Mouse (Mus musculus) limb, embryonic 11.5 days (tissue): ENCODE data around the gene Lsamp. TPM values are rescaled to one million over a fixed set of nuclear protein-coding genes. Genes with fewer than 3 reads are reported as not detected.

ENCODE experiments used
- ATAC-seq: fragments of 200-750 bp; cut with Nextera tagmentation; 2 replicates; pipeline ENCODE4 v1.8.0; 2017; ENCODE audit warnings: low read depth; ENCODE audit not compliant: insufficient number of reproducible peaks, low FRiP score, low TSS enrichment
- DNase-seq: peaks from one replicate; pipeline ENCODE4 v3.0.0-alpha.2; 2015; ENCODE audit warnings: low spot score
- H3K27ac ChIP-seq: fragments of 300-500 bp; sonication (generic); replicated peaks from 2 replicates; pipeline ENCODE4 v1.5.1; 2014; ENCODE audit warnings: low read depth, mild to moderate bottlenecking, low read length
- H3K27me3 ChIP-seq: fragments of 300-500 bp; sonication (generic); 2 replicates; pipeline ENCODE4 v1.6.1; 2014; ENCODE audit warnings: mild to moderate bottlenecking, low read length, mixed read lengths; ENCODE audit not compliant: control insufficient read depth, insufficient read depth
- H3K36me3 ChIP-seq: fragments of 300-500 bp; sonication (generic); 2 replicates; pipeline ENCODE4 v1.6.1; 2014; ENCODE audit warnings: mild to moderate bottlenecking, low read length, moderate library complexity, mixed read lengths; ENCODE audit not compliant: control insufficient read depth, insufficient read depth
- H3K4me1 ChIP-seq: fragments of 300-500 bp; sonication (generic); 2 replicates; pipeline ENCODE4 v1.6.1; 2014; ENCODE audit warnings: low read length, mixed read lengths; ENCODE audit not compliant: control insufficient read depth, insufficient read depth
- H3K4me2 ChIP-seq: fragments of 300-500 bp; sonication (generic); 2 replicates; pipeline ENCODE4 v1.6.1; 2014; ENCODE audit warnings: low read depth, mild to moderate bottlenecking, moderate library complexity; ENCODE audit not compliant: severe bottlenecking
- H3K4me3 ChIP-seq: fragments of 300-500 bp; sonication (generic); 2 replicates; pipeline ENCODE4 v1.5.1; 2014; ENCODE audit warnings: low read depth, low read length
- H3K9ac ChIP-seq: fragments of 300-500 bp; sonication (generic); 2 replicates; pipeline ENCODE4 v1.6.1; 2014; ENCODE audit warnings: mild to moderate bottlenecking, low read length
- H3K9me3 ChIP-seq: fragments of 300-500 bp; sonication (generic); 2 replicates; pipeline ENCODE4 v1.6.1; 2016; ENCODE audit warnings: low read length; ENCODE audit not compliant: control insufficient read depth
- WGBS: fragments of 180-500 bp; shearing (Covaris S2); extraction: QIAGEN DNeasy Blood & Tissue Kit; methylation state at CpG from one replicate; pipeline ENCODE4 v1.1.7; 2014; 5-methylcytosine and 5-hydroxymethylcytosine counted together
- polyA plus RNA-seq: library from polyadenylated mRNA; unstranded; fragments of >200 nt; fragmentation: Nextera tagmentation; extraction: Ambion mirVana; gene quantifications from 2 replicates; pipeline ENCODE4 v1.2.1, GENCODE M21; 2014

Lsamp gene
- polyA plus RNA-seq, 1 experiment from 2014 or later, result 3.1 TPM

DNA sequence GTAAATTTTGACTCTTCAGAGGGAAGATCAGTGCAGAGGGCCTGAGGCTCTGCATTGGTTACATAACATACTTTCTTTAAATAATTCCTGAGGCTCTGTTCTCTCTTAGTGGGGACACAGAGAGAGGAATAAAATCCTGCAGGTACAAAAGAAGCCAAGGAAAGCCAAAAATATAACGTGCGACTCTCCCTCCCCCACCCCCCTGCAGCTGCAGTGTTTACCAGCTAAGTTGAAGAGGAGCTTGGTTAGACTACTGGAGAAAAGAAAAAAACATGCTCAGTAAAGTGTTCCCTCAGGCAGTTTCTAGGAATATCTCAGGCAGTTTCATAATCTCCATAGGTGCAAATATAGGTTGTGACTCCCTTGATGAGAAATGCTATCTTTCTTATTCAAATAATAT, 1951.5 kb downstream of the Lsamp start:
- no peaks in the 10 kb centered on the region for H3K9me3 ChIP-seq
- H3K4me2 ChIP-seq, result no peak overlapping the region
- 74% methylated on average over 2 of the region's 2 CpGs for WGBS
- DNase-seq (no peak), ATAC-seq (no peak)
- no peaks in the 10 kb centered on the region for H3K36me3 ChIP-seq
- no peak overlapping the region for H3K4me3 ChIP-seq
- no peak overlapping the region for H3K27ac ChIP-seq
- H3K27me3 ChIP-seq, result no peaks in the 10 kb centered on the region
- no peak overlapping the region for H3K9ac ChIP-seq
- H3K4me1 ChIP-seq, result no peaks in the 10 kb centered on the region

DNA sequence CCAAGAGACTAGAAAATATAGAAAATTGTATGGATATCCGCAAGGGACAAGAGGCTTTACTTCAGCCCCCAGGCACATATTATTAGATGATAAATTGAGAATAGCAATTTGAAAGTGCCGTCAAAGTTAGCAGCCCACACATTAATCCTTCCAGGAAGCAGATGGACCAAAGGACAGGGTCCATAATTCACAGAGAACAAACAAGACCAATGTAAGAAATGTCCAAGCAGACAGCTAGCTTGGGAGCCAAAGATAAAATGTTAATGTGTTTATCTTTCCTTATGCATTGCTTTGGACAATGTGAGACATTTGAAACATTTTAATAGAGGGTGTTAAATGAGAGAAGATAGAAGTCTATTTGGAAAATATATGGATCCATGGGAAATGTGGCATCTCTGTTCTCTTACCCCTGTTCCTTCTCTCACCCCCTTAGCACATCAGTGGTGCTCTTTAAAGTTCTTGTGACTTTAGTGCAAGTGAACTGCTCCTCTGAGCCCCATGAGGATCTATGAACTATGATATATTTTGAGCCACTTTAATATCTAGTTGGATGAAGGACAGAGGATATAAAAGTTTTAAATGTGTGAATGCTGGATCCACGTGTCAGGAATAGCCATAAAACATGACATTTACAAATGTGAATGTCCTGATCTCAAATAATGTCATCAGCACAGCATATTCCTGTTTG, 1952.9 kb downstream of the Lsamp start:
- Histone ChIP-seq H3K4me3 (no peak overlapping the region), H3K4me2 (no peak overlapping the region), H3K27ac (no peak overlapping the region), H3K4me1 (no peaks in the 10 kb centered on the region), H3K9ac (no peak overlapping the region), H3K9me3 (no peaks in the 10 kb centered on the region), H3K27me3 (no peaks in the 10 kb centered on the region), H3K36me3 (no peaks in the 10 kb centered on the region)
- 74% methylated on average over 3 of the region's 3 CpGs for WGBS
- DNase-seq (no peak), ATAC-seq (no peak)

DNA sequence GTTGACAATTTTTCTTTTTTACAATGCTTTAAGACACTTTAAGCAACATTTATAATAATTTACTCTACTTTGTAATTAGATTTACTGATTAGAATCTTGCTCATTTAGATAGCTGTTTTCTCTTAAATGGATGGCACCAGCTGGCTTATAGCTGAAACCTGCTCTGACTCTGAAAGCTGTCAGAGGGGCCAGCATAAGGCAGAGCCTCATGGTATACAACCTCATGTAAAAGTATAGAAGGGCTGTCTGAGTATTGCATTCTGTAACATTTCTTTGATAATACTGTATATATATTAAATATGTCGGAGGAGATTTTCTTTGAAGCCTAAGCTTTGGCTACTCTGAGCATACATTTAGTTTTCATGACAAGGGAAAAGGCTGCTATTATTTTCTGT, 1953.4 kb downstream of the Lsamp start:
- Histone ChIP-seq H3K4me2 (no peak overlapping the region), H3K4me3 (no peak overlapping the region), H3K27ac (no peak overlapping the region), H3K9ac (no peak overlapping the region), H3K36me3 (no peaks in the 10 kb centered on the region), H3K4me1 (no peaks in the 10 kb centered on the region), H3K9me3 (no peaks in the 10 kb centered on the region), H3K27me3 (no peaks in the 10 kb centered on the region)
- no peak for DNase-seq
- ATAC-seq, result no peak
- 98% methylated on average over 1 of the region's 1 CpGs for WGBS

DNA sequence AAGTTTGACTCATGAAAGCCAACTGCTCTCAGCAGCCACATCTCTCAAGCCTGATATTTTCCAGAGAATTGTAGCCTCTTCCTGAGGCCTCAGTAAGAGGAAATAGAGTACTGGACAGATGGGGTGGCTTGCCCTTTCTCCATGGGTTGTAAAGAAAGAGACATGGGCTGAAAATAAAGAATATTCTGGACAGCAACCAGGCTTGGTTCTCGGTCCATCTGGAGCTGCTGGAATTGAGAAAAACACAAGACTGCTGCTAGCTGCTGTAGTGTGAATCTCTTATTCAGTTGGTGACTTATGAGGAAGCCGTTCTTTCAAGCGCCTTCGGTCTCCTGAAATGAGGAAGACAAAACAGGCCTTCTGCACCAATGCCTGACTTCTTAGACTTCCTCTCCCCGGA, 1954.1 kb downstream of the Lsamp start:
- H3K36me3 ChIP-seq, result no peaks in the 10 kb centered on the region
- H3K27me3 ChIP-seq, result no peaks in the 10 kb centered on the region
- no peak overlapping the region for H3K4me3 ChIP-seq
- H3K4me2 ChIP-seq, result no peak overlapping the region
- ATAC-seq (no peak), DNase-seq (no peak)
- H3K27ac ChIP-seq, result no peak overlapping the region
- H3K9ac ChIP-seq, result no peak overlapping the region
- no peaks in the 10 kb centered on the region for H3K9me3 ChIP-seq
- no peaks in the 10 kb centered on the region for H3K4me1 ChIP-seq
- WGBS, result 97% methylated on average over 5 of the region's 5 CpGs

DNA sequence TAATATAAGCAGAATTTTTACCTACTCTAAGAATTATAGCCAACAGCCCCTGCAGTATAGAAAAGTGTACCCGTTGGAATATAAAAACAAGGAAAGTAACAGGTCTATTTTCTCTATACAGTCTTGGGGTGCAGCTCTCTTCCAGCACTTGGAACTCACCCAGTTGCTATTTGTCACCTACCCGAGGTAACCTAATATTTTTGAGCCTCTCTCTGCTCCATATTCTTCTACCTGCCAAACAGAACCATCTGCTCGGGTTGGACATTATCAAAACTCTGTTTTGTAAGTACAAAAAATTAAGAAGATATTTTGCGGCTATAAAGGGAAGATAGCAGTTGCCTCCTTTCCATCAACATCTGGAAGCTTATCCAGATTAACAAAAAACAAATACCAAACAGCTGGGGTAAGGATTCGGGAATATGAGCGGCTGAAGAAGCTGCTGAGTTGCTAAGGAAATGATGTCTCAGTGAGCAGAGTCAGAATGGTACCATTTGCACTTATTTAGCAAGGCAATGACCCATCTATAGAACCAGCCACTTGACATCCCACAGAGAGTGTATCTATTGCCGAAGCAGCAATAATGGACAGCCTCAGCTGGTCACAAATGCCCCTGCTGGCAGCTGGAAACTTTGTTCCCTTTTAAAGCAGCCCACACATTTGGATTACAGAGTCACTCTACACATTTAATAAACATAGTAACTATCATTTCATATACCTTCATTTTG, 1957.6 kb downstream of the Lsamp start:
- H3K9me3 ChIP-seq, result no peaks in the 10 kb centered on the region
- H3K27me3 ChIP-seq, result no peaks in the 10 kb centered on the region
- ATAC-seq (no peak), DNase-seq (no peak)
- 90% methylated on average over 7 of the region's 7 CpGs for WGBS
- no peak overlapping the region for H3K9ac ChIP-seq
- no peaks in the 10 kb centered on the region for H3K36me3 ChIP-seq
- H3K4me3 ChIP-seq, result no peak overlapping the region
- no peak overlapping the region for H3K27ac ChIP-seq
- H3K4me2 ChIP-seq, result no peak overlapping the region
- no peaks in the 10 kb centered on the region for H3K4me1 ChIP-seq

DNA sequence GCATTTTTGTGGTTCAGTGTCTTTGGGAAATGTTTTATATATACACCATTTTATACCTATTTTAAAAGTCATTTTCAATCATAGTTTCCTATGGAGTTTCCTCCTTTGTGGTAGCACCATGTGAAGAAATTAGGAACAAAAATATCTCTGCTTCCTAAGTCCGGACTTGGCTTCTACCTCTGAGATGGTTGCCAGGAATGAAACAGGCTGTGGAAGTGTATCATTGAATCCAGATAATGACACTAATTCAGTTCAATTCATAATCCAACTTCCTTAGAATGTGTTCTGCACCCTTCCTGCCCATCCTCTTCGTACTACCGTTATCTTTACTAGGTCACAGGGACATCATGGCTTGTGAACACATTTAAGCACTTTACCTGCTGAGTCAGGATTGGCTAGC, 1973.7 kb downstream of the Lsamp start:
- Histone ChIP-seq H3K27me3 (no peaks in the 10 kb centered on the region), H3K36me3 (no peaks in the 10 kb centered on the region), H3K9ac (no peak overlapping the region), H3K9me3 (no peaks in the 10 kb centered on the region), H3K4me3 (no peak overlapping the region), H3K4me1 (no peaks in the 10 kb centered on the region), H3K4me2 (no peak overlapping the region), H3K27ac (no peak overlapping the region)
- DNase-seq (no peak), ATAC-seq (no peak)
- WGBS, result 95% methylated on average over 3 of the region's 3 CpGs

DNA sequence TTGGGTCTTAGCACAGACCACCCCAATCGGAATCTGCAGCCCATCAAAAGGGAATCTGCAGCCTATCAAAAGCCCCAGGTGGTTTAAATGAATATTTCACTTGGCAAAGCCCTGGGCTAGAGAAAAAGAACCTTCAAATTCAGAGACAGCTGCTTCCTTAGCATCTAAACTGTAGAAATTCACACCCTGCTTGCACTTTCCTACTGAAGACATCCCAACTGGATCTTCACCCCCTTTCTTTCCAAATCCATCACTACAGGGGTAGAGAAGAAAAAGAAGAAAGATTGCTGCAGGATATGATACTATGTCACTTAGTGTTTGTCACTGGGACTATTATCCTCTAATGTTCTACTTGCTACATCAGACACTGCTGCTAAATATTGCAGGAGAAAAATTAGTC, 1981.5 kb downstream of the Lsamp start:
- Histone ChIP-seq H3K27ac (no peak overlapping the region), H3K4me1 (no peaks in the 10 kb centered on the region), H3K9me3 (no peaks in the 10 kb centered on the region), H3K9ac (no peak overlapping the region), H3K36me3 (no peaks in the 10 kb centered on the region), H3K4me2 (no peak overlapping the region), H3K4me3 (no peak overlapping the region), H3K27me3 (no peaks in the 10 kb centered on the region)
- 61% methylated on average over 1 of the region's 1 CpGs for WGBS
- DNase-seq, result no peak
- ATAC-seq, result no peak

DNA sequence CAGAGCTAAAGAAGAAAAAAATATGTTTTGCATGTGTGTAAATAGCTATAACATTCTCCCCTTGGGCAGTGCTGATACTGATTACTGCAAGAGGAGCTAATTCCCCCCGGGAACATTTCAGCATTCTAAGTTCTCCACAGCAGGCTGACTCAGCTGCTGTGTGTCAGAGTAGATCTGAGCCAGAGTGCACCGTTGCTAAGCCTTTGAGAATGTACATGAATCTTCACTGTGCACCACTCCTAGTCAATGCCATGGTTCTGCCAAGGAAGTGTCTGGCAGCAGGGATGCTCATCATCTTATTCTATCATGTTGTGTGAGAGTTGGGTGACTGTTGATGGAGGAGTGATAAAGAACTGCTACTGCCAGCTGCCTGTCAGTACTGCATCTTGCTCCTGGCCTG, 1985.1 kb downstream of the Lsamp start:
- no peaks in the 10 kb centered on the region for H3K4me1 ChIP-seq
- no peak overlapping the region for H3K9ac ChIP-seq
- H3K36me3 ChIP-seq, result no peaks in the 10 kb centered on the region
- no peaks in the 10 kb centered on the region for H3K27me3 ChIP-seq
- no peak overlapping the region for H3K4me2 ChIP-seq
- H3K27ac ChIP-seq, result no peak overlapping the region
- 77% methylated on average over 2 of the region's 2 CpGs for whole genome bisulfite sequencing
- DNase-seq (no peak), ATAC-seq (no peak)
- H3K9me3 ChIP-seq, result no peaks in the 10 kb centered on the region
- no peak overlapping the region for H3K4me3 ChIP-seq
